Mouse (Mus musculus): ENCODE measurements around the gene Cblc.
"Not testable (repeated sequence)": the region's sequence is repeated elsewhere in the genome, so short reads cannot be mapped to it uniquely, and the experiment has no call there.

Gene Cblc

DNA sequence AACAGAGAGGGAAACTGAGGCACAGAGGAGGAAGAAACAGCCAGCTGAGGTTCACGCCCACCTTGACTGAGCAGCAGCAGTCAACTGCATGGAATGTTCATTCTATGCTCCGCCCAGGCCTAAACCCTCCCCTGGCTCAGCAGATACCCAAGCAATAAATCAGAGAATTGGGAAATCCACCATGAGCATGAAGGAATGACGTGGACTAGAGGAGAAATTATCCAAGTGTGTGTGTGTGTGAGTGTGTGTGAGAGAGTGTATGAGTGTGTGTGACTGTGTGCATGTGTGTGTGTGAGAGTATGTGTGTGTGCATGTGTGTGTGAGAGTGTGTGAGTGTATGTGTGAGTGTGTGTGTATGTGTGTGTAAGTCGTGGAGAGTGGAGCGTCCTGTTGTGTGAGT lies 21.8 kb upstream of the Cblc start:
- no peak for DNase-seq (ENCODE audit: low spot score)

GRCm38 (mm10) chr7:19817382-19818105 lies 20.9 kb upstream of the Cblc start:
- no peak for DNase-seq (ENCODE audit: low spot score)

GRCm38 (mm10) chr7:19816224-19816771 lies 19.7 kb upstream of the Cblc start:
- DNase-seq (ENCODE audit: low spot score) = peak; percentile 71

- no peak for DNase-seq (ENCODE audit: low spot score)
These were observed 19.0 kb upstream of the Cblc start for GRCm38 (mm10) chr7:19815296-19816223.

GRCm38 (mm10) chr7:19813579-19814122 lies 17.0 kb upstream of the Cblc start:
- no peak for DNase-seq (ENCODE audit: low spot score)

DNA sequence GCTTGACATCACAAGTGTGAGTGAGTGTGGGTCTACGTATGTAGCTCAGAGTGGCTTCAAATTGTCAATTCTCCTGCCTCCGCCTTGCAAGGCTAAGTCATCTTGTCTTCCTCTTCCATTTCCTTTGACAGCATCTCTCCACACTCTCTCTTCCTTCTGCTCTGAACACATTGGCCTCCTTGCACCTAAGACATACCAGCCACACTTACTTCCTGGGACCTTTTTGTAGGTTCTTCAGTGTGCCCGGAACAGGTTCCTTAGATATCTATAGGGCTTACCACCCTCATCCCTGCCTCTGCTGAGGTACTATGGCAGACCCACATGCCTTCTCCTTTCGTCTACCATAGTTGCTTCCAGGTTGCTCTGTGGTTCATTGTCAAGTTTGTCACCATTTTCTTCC lies 16.6 kb upstream of the Cblc start:
- DNase-seq (ENCODE audit: low spot score) = no peak

DNA sequence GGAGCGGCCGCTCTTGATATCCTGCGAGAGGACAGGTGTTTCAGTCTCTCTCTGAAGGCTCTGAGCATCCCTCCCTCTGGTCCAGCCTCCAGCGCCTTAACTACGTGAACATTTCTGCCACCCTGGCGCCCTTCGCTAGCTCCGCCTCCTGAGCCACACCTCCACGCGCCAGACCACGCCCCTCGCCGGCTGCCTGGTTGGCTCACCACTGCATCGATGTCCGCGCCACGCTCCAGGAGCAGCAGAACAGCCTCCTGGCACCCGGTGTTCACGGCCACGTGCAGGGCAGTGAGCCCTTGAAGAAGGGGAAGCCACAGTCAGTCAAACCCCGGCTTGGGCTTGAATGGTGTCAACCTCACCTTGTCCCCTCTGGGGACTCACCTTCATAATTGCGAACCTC lies 14.5 kb upstream of the Cblc start:
- DNase-seq (ENCODE audit: low spot score) = no peak

DNA sequence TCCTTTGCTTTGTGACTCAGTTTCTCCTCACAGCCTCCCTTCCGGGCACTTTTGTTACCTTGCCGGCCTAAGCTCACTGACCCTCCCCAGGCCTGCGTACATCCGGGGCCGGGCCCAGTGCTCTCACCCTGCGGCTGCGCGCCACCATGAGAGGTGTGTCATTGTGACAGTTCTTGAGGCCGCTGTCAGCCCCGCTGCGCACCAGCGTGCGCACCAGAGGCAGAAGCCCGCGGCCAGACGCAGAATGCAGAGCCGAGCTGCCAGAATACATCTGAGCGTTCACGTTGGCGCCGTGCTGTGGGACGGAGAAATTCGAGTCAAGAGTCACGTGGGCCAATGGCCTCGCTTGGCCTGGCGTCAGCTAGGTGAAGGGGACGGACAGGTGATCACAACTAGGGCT lies 12.8 kb upstream of the Cblc start:
- no peak for DNase-seq (ENCODE audit: low spot score)

DNA sequence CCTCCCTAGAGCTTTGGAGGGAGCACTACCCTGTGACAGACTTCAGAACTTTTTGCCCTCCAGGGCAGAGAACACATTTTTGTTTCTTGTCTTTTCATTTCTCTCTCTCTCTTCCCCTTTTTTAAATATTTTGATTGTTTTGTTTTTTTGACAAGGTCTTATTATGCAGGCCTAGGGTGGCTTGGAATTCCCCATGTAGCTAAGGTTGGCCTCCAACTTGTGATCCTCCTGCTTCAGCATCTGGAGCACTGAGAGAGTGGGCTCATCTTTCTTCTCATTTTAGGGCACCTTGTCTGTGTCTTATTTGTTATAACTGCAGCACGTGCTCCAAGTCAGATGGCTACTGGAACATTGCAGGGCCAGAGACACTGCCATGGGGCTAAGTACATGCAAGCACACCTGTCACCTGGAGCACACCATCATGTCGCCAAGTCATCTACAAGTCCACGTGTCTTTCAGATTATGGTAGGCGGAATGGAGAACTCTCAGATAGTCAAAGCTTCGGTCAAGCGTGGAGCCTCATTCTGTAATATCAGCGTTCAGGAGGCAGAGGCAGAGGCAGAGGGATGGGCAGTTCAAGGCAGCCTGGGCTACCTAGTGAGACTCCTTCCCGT lies 9.9 kb upstream of the Cblc start:
- no peak for DNase-seq (ENCODE audit: low spot score)

DNA sequence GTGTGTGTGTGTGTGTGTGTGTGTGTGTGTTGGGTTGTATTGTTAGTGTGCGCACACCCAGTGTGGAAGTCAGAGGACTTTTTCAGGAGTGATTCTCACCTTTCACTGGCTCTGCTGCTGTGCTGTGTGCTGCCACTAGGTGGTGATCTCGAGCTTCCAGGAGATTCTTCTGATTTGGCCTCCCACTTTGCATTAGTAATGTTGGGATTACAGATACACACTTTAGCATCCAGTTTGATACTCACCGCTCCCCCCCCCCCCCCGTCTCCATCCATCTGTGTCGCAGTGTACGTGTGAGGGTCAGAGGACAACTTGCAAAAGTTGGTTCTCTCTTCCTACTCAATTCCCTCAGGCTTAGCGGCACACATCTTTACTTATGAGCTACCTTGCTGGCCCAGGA lies 6.4 kb upstream of the Cblc start:
- no peak for DNase-seq (ENCODE audit: low spot score)

DNA sequence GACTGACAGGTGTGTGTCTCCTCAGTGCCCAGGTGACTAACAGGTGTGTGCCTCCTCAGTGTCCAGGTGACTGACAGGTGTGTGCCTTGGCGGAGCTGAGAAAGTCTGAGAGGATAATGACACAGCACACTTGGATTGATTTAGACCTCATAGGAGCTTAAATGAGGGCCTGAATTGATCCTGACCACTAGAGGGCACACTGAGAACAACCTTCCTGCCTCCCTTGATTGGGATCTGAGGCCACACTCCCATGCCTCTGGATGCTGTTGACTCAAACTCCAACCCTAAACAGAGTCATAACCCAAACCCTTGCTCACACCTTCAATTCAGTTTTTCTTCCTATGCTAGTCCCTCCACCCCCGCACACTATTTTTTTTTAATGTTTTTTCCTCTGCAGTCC lies 4.2 kb upstream of the Cblc start:
- DNase-seq (ENCODE audit: low spot score) = no peak

- no peak for DNase-seq (ENCODE audit: low spot score)
These were observed 355 bp downstream of the Cblc start for GRCm38 (mm10) chr7:19796254-19796653.

DNA sequence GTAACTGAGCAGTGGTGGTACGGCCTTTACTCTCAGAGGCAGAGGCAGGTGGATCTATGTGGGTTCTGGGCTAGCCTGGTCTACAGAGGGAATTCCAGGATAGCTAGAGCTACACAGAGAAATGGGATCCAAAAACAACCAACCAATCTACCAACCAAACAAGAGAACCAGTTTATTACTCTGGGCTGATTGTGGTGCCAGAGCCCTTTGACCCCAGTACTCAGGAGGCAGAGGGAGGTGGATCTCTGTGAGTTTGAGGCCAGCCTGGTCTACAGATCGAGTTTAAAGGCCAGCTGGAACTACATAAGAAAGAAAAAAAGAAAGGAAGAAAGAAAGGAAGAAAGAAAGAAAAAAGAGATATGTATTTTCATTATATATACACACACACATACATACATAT lies 1.4 kb downstream of the Cblc start:
- DNase-seq (ENCODE audit: low spot score) = no peak

- DNase-seq (ENCODE audit: low spot score) = no peak
These were observed 3.6 kb downstream of the Cblc start for GRCm38 (mm10) chr7:19792701-19793630.

- not testable (repeated sequence) for DNase-seq (ENCODE audit: low spot score)
These were observed 5.1 kb downstream of the Cblc start for GRCm38 (mm10) chr7:19791504-19791903.

GRCm38 (mm10) chr7:19789904-19790347 lies 6.7 kb downstream of the Cblc start:
- DNase-seq (ENCODE audit: low spot score) = peak; percentile 94

GRCm38 (mm10) chr7:19785874-19786458 lies 10.6 kb downstream of the Cblc start:
- DNase-seq (ENCODE audit: low spot score) = no peak

DNA sequence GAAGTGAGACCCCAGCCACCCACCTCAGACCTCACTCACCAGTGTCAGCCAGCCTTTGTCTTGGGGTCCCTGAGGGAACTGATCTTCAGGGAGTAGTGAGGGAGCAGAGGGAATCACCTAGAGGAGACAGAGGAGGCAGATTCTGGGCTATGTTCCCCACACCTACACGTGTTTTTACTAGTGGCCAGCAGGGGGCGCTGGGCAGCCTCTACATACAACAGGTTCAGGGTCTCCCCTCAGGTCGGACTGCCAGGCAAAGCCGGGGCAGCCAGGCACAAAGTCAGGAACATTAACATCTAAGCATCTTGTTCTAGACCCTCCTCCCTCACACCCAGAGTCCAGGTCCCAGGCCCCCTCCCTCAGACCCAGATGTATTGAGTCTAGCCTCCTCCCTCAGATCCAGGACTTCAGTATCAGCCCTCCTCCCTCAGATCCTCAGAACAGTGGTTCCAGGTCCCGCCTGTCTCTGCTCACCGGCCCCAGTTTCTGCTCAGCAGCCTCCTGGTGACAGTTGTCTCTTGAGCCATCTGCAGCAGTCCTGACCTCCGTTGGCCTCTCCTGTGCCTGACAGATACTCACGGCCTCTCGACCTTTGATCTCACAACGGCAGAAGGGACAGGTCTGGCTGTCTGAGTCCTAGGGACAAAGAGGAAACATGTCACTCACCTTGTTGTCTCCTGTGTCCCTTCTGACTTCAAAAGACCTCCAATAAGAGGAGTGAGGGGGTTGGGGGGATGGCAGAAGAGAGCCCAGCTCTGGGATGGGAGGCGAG lies 11.7 kb downstream of the Cblc start:
- no peak for DNase-seq (ENCODE audit: low spot score)

GRCm38 (mm10) chr7:19783630-19784029 lies 13.0 kb downstream of the Cblc start:
- no peak for DNase-seq (ENCODE audit: low spot score)

GRCm38 (mm10) chr7:19782645-19783044 lies 14.0 kb downstream of the Cblc start:
- no peak for DNase-seq (ENCODE audit: low spot score)

Data from ovary, postnatal 10 days (tissue).